Mouse (Mus musculus) small intestine, adult 2 months (tissue): Measurements from ENCODE around the gene Jarid2.

Experiments
- CTCF ChIP-seq: fragments of 200-500 bp; IDR thresholded peaks from 2 replicates; pipeline ENCODE4 v1.5.1; 2012; ENCODE audit warnings: low read depth, mild to moderate bottlenecking, control low read depth, inconsistent platforms, low read length, moderate library complexity, mixed read lengths; ENCODE audit not compliant: insufficient replicate concordance, insufficient read length; ENCODE audit errors: extremely low read depth
- POLR2A ChIP-seq: fragments of 200-500 bp; IDR thresholded peaks from 2 replicates; pipeline ENCODE4 v1.6.1; 2012; ENCODE audit warnings: low read depth, mild to moderate bottlenecking, control low read depth, inconsistent platforms, low read length, moderate library complexity

DNA sequence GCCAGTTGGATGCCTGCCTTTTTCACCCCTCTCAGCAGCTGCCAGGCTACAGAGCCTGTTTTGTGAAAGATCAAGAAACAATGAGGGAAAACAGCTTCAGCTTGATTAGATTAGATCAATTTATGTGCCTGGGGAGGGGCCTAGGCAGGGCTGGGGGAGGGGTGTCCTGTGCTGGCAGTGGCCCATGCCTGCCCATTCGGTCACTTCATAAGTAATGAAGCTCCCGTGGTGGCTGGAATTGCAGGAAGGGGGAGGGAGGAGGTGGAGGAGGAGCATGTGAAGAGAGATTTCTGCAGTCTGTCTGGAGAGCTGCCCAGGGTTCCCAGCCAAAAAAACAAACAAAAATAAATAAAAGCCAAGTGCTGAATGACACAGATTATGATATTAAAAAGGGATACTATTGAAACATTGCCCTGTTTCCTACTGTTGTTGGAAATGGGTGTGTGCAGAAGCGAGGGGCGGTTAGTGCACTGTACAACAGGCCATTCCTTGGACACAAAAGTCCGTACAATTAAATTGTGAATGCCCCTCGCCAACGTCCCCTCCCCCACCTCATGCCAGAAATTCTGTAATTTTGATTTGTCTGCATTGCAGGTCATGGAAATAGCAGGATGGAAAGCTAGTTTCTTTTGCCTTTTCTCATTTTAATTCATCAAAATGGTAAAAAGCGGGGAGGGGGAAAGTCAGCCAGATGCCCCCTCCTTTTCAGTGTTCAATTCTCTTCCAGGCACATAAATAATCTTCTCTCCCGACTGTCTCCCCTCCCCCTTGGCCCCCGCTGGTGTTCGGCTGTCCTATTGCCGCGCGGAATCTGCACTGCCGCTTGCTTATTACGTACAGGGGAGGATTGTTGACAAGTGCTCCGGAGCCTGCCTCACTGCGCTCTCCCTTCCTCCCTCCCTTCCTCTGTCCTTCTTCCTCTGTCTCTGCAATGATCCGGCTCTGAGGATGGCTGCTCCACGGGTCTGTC, 110.9 kb downstream of the Jarid2 start:
- no peak for TF ChIP-seq POLR2A
- no peak for TF ChIP-seq CTCF
